Mouse (Mus musculus): ENCODE results near the gene Ccnj. TPM values are rescaled to one million over a fixed set of nuclear protein-coding genes. Genes with fewer than 3 reads are reported as not detected.

Gene Ccnj
- total RNA-seq, 2 experiments from 2014 or later: 3.8 to 4.4 TPM

DNA sequence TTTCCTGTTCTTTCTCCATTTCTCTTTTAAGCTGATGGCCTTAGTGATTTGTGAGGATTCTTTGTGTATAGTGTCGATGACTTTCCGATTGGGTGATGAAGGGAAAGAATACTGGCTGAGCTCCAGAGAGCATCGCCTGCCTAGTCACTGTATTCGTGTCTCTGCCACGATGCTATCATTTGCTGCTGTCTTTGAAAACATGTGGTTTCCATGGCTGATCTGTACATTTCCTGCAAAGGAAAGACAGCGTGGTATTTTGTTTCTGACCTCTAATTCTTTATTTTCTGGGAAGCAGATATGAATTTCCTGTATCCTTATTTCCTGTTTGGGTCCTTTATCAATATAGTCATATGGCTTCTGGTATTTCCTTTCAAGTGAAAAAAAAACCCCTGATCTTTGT, 9.2 kb downstream of the Ccnj start:
- ATAC-seq (replicated peaks; ENCODE audit: low FRiP score, low TSS enrichment, poor library complexity, severe bottlenecking): peak; percentile 61

DNA sequence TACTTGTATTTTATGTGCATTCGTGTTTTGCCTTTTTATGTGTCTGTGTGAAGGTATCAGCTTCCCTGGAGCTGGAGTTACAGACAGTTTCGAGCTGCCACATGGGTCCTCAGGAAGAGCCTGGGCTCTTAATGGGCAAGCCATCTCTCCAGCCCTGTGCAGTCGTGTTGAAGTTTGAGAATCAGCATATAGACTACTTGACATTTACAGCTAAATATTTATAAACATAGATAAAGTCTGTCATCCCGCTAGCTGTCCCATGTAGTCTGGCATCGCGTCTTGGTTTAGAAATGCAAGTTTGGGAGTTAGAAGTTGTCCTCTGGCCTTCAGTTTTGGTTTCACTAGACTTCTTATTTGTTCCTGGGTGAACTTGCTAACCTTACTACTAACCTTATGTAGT, 10.0 kb downstream of the Ccnj start:
- ATAC-seq (replicated peaks; ENCODE audit: low FRiP score, low TSS enrichment, poor library complexity, severe bottlenecking): no peak

DNA sequence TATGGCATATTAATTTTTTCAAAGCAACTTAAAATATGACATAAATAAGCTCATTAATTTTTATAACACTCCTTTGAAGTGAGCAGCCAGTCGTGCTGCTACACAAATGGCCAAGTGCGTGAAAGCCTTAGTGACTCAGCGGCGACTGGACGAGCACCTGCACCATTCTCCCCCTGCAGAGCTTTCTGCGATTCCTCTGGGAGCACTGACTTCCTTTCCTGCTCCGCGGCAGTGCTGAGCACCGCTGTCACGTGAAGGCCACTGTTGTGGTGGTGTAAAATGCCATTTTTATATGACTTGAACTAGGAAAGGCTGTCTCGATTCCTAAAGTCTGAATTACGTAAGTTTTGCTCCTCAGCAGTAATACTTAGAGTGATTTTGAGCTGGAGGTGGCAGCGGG, 10.5 kb downstream of the Ccnj start:
- ATAC-seq (replicated peaks; ENCODE audit: low FRiP score, low TSS enrichment, poor library complexity, severe bottlenecking): no peak

DNA sequence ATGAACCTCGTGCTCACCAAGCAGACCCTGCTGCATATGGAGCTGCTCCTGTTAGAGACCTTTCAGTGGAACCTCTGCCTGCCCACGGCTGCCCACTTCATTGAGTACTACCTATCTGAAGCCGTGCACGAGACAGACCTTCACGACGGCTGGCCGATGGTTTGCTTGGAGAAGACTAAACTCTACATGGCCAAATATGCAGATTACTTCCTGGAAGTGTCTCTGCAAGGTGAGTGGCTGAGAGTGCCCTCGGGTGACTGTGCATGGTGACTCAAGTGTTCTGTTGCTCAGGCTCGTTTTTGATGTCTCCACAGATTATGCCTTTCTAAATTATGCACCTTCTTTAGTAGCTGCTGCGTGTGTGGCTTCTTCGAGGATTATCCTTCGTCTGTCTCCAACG, 13.7 kb downstream of the Ccnj start:
- ATAC-seq (replicated peaks; ENCODE audit: low FRiP score, low TSS enrichment, poor library complexity, severe bottlenecking): no peak

DNA sequence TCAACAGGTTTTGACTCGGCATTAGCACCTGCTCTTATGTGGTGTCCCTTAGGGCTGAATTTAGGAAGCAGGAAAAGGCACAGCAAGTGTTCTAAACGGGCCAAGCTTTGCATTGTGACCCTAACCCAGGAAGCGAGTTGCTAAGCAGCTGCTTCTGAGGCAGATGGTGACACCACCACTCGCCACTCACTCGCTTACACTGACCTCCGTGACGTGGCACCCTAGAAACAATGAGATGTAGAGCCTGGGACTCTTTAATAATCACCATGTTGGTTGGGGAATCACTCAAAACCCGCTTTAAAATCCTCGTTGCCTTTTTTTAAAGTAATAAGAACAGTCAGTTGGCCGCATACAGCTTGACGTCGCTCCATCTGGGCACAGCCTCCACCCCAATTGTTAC, 18.3 kb downstream of the Ccnj start:
- ATAC-seq (replicated peaks; ENCODE audit: low FRiP score, low TSS enrichment, poor library complexity, severe bottlenecking): no peak

DNA sequence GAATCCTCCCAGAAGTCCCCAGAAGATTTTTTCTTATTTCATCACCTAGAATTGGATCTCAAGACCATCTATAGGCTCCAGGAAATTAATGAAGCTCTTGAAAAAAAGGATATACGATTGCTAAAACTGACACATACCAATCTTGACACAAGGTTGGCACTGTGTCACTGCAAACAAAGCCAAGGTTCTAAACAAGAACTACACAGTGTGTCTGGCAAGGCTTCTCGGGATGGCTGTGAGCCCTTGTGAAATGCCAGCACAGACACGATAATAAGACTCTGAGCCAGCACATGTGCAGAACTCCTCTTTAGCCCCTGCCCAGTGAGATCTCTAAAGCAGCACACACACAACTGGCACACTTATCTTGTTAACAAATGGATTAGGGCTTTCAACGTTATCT, 28.5 kb downstream of the Ccnj start:
- ATAC-seq (replicated peaks; ENCODE audit: low FRiP score, low TSS enrichment, poor library complexity, severe bottlenecking): peak; percentile 57

DNA sequence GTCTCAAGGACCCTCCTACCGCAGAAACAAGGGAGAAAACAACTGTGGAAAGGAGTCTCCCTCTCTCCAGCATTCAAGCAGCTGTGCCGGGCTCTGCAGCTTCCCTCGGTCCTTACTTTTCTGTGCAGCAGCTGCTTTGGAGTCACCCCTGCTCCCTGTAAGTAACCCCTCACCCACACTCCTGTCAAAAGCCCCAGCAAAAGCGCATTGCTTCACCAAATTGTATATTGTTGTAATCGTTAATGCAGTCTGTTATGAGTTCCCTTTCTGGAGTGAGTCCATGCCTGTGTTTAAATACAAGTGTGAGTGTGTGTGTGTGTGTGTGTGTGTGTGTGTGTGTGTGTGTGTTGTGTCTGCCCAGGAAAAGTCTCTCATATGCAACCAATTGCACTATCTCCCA, 37.2 kb downstream of the Ccnj start:
- ATAC-seq (replicated peaks; ENCODE audit: low FRiP score, low TSS enrichment, poor library complexity, severe bottlenecking): no peak

DNA sequence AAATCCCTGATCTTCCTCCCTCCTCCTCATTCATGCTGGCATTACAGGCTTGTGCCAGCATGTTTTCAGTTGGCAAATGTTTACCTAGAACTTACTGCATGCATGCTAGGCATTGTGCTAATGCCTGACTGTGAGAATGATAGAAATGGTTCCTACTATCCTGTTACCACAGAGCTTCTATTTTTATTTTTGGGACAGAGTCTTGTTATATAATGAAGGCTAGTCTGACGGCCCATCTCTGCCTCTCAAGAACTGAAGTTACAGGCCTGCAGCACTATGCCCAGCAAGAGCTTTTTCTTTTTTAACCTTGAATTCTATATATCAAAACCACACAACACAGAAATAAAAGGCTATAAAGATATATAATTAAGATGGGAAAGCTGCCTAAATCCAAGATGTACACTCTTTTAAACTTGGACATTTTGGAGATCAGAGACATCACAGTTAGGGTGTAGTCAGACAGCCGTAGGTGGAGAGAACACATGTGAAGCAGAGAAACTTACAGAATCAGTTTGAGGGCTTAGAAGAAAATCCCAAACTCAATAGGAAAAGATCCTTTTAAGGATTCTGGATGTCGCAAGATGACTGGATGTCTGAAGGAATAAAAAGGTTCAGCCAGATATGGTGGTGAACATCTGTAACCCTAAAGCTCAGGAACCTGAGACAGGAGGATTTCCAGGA, 38.5 kb downstream of the Ccnj start:
- ATAC-seq (replicated peaks; ENCODE audit: low FRiP score, low TSS enrichment, poor library complexity, severe bottlenecking): no peak

DNA sequence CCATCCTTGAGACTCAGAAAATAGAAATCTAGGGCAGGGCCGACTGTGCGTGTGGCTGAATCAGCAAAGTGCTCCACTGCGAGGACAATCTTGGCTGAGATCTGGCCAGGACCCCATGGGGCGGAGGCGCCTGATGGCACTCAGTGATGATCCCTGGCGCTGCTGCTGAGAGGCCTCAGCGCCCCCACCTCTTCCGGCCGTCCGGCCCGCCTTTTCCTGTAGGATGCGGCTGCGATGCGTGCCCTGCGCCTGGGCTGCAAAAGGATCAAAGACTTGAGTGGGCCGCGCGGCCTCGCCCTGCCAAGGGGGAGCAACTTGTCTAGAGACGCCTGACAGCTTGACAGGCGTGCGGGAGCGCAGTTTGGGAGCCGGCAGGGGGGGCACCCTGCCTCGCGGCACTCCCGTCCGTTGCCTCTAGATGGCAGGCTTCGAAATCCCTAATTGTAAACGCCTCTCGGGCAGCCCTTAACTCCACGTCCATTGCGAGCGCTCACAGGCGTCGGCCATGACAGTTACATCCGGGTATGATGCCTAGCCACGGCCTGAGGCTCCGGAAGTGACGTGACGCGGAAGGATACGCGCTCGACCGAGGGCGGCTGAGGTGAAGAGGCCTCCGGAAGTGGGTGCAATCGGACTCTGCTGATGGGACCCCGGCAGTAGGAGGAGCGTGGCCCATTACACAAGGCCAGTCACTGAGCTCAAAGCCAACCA, 42.0 kb downstream of the Ccnj start:
- peak; percentile 94 for ATAC-seq (replicated peaks; ENCODE audit: low FRiP score, low TSS enrichment, poor library complexity, severe bottlenecking)

DNA sequence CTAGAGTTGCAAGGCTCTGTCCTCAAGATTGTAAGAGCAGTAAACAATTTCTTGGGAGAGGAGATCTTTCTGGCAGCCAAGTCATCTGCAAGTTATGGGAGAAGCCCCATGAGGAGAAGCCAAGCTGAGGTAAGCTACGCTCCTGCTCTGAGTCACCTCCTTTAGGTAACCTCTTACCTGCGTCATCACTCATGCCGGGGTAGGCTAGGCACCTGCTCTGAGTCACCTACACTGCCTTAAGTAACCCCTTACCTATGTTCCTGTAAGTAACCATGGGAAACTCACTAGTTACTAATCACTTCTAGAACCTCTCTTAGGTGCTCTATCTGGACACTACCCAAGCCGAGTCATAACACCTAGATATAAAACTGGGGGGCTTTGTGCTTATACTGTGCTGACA, 50.6 kb downstream of the Ccnj start:
- ATAC-seq (replicated peaks; ENCODE audit: low FRiP score, low TSS enrichment, poor library complexity, severe bottlenecking): no peak

DNA sequence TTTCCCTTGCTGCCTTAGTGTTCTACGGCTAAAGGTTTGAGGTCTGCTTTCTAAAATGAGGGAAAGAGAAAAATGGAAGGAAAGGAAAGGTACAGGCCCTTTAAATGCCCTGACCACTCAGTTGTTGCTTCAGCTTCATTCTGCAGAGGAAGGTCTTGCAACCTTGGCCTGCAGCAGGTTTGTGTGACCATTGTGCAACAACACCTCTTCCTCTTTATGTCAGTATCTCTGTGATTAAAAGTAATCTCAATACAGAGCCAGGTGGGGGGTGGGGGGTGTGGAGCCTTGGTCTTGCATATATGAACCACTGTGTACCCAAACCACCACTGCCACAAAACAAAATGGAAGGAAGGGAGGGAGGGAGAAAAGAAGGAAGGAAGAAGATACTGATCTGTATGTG, 57.8 kb downstream of the Ccnj start:
- ATAC-seq (replicated peaks; ENCODE audit: low FRiP score, low TSS enrichment, poor library complexity, severe bottlenecking): no peak

DNA sequence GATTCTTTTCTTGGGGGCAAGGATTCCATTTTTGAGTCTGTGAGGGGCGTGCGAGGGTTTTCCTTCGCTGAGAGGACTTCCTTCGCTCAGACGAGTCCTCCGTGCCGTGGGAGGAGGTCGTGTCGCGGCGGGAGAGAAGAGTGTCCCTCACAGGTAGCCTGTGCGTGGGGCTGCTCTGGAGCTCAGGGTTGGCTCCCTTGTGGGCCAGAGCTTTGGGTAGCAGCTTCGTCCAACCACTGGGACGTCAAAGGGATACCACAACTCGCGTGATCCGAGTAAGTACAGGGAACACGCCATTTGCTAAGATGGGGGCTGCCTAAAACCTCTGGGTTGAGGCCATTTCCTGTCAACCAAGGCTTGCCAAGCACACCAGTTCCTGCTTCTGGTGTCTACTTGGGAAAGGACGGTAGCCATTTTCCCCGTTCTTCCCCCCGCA, 63.0 kb downstream of the Ccnj start:
- ATAC-seq (replicated peaks; ENCODE audit: low FRiP score, low TSS enrichment, poor library complexity, severe bottlenecking): 0 out of 2 replicates have a peak, but pooled peaks have one; percentile 20

DNA sequence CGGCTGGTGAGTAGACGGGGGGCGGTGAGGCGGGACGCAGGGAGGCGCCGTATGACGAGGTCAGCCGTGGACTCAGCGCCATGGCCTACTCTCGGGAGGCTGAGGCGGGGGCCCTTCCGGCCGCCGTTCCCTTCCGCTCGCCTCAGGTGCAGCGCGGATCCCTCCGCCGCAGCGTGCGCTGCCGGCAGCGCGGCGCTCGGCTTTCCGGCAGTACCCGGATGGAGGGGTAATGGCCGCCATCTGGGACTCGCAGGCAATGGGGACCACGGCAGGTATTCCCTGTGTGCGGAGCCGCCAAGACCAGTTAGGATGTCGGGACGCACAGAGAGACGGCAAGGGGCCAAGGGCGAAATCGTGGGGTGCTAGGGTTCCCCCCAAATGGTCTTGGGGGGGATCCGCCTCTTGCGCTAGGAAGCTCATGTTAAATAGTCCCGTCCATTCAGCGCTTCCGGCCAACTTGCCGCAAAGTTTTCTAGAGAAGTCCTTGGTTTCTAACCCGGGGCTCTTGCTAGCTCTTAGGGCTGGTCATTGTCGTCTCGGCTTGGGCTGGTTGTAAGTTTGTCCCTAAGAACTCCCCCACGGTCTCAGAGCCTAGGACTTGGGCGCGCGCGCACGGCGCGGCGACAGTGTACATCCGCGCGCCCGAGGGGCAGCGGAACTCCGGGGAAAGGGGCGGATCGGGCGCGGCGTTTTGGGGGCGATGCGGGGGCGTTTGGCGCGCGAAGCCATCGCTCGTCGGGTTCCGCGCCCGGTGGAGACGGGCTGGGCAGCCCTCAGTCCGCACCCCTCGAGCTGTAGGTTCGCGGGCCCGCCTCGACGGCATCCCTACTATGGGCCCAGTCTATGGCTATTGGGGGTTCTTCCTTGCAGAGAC, 63.7 kb downstream of the Ccnj start, which contains the start of gene Zfp518a:
Zfp518a (plus strand) TSS at position 187 of the 874 bp plus-strand sequence.
- peak; percentile 95 for ATAC-seq (replicated peaks; ENCODE audit: low FRiP score, low TSS enrichment, poor library complexity, severe bottlenecking)

DNA sequence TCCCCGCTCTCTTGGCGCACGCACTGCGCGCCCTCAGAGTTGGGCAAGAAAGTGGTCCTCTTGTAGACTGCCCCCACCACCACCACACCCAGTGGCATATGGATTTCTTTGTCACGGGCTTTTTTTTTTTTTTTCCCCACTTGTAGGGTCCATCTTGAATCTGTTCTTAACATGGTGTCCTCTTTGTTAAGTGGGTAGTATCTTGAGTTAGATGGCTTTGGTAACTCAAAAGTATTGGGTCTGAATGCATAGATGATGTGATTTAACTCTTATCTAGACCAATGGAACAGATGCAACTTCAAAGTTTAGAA, 64.3 kb downstream of the Ccnj start:
- ATAC-seq (replicated peaks; ENCODE audit: low FRiP score, low TSS enrichment, poor library complexity, severe bottlenecking): no peak

Other genes with a start within 250 kb of the Ccnj start
- 89.6 and 91.3 TPM in 2 replicates for gene Aldh18a1, start 242.8 kb upstream of the Ccnj start, total RNA-seq (2014; fragmentation: Nextera tagmentation)
- gene Aldh18a1, start 242.8 kb upstream of the Ccnj start, total RNA-seq (2017): 69.1 and 106 TPM in 2 replicates
- gene Tctn3, start 219.0 kb upstream of the Ccnj start, total RNA-seq (2014; fragmentation: Nextera tagmentation): 8.7 and 15.2 TPM in 2 replicates
- 4.3 and 6.4 TPM in 2 replicates for gene Tctn3, start 219.0 kb upstream of the Ccnj start, total RNA-seq (2017)
- 0.89 TPM in 1 of 2 replicates, not detected in the other for gene Entpd1, start 218.9 kb upstream of the Ccnj start, total RNA-seq (2014; fragmentation: Nextera tagmentation)
- 0.09 and 4.6 TPM in 2 replicates for gene Entpd1, start 218.9 kb upstream of the Ccnj start, total RNA-seq (2017)
- gene Cc2d2b, start 82.5 kb upstream of the Ccnj start, total RNA-seq (2014; fragmentation: Nextera tagmentation): 1.6 TPM in 1 of 2 replicates, not detected in the other
- gene Cc2d2b, start 82.5 kb upstream of the Ccnj start, total RNA-seq (2017): 3.3 and 11.4 TPM in 2 replicates
- gene Zfp518a, start 63.4 kb downstream of the Ccnj start, total RNA-seq (2014; fragmentation: Nextera tagmentation): 14.1 and 15.6 TPM in 2 replicates
- gene Zfp518a, start 63.4 kb downstream of the Ccnj start, total RNA-seq (2017): 15.0 and 28.3 TPM in 2 replicates
- gene Blnk, start 163.3 kb downstream of the Ccnj start, total RNA-seq (2014; fragmentation: Nextera tagmentation): 0.89 and 26.4 TPM in 2 replicates
- 0.65 and 0.75 TPM in 2 replicates for gene Blnk, start 163.3 kb downstream of the Ccnj start, total RNA-seq (2017)
- 3.4 and 40.7 TPM in 2 replicates for gene Dntt, start 198.0 kb downstream of the Ccnj start, total RNA-seq (2014; fragmentation: Nextera tagmentation)
- gene Dntt, start 198.0 kb downstream of the Ccnj start, total RNA-seq (2017): 10.3 and 10.6 TPM in 2 replicates
- not detected in 2 replicates for gene Opalin, start 245.8 kb downstream of the Ccnj start, total RNA-seq (2014; fragmentation: Nextera tagmentation)
- gene Opalin, start 245.8 kb downstream of the Ccnj start, total RNA-seq (2017): not detected in 2 replicates